Mouse (Mus musculus) bone marrow, adult 2 months (tissue): ENCODE measurements at regions not wholly inside any gene's neighbourhood (a gene's known extent, or its start where the extent isn't known, plus 50 kb on each side); places are given as distances from the start of the nearest gene placed in this dataset.

ENCODE experiments used
- CTCF ChIP-seq: fragments of 200-500 bp; IDR thresholded peaks from 2 replicates; pipeline ENCODE4 v1.5.1; 2011; ENCODE audit warnings: low read length, control low read depth; ENCODE audit not compliant: control insufficient read depth, insufficient read depth
- POLR2A ChIP-seq: fragments of 200-500 bp; IDR thresholded peaks from 2 replicates; pipeline ENCODE4 v1.6.1; 2011; ENCODE audit warnings: low read depth, mild to moderate bottlenecking, control low read depth, low read length, borderline replicate concordance; ENCODE audit not compliant: control insufficient read depth

- TF ChIP-seq CTCF (no peak), POLR2A (no peak)
Measured at GRCm38 (mm10) chr9:113509368-113509767, 198.7 kb downstream of the Pdcd6ip start.
